Mouse (Mus musculus) stomach, embryonic 16.5 days (tissue): ENCODE results near the gene Mlip. TPM values are rescaled to one million over a fixed set of nuclear protein-coding genes. Genes with fewer than 3 reads are reported as not detected.
A peak's percentile ranks its signal among the peaks of the same experiment; 100 is the strongest.

Experiments
- ATAC-seq: fragments of 200-750 bp; cut with Nextera tagmentation; 2 replicates; pipeline ENCODE4 v1.8.0; 2017; ENCODE audit warnings: moderate number of reproducible peaks, moderate TSS enrichment; ENCODE audit not compliant: insufficient read depth, low FRiP score
- H3K27ac ChIP-seq: fragments of 300-500 bp; sonication (generic); 2 replicates; pipeline ENCODE4 v1.5.1; 2014; ENCODE audit warnings: low read length
- H3K27me3 ChIP-seq: fragments of 300-500 bp; sonication (generic); 2 replicates; pipeline ENCODE4 v1.6.1; 2014; ENCODE audit warnings: low read length, control low read depth, mixed read lengths; ENCODE audit not compliant: control insufficient read depth, insufficient read depth
- H3K36me3 ChIP-seq: fragments of 300-500 bp; sonication (generic); 2 replicates; pipeline ENCODE4 v1.6.1; 2014; ENCODE audit warnings: low read length; ENCODE audit not compliant: control insufficient read depth, insufficient read depth
- H3K4me1 ChIP-seq: fragments of 300-500 bp; sonication (generic); 2 replicates; pipeline ENCODE4 v1.6.1; 2014; ENCODE audit warnings: low read length, control low read depth, mixed read lengths; ENCODE audit not compliant: control insufficient read depth, insufficient read depth
- H3K4me2 ChIP-seq: fragments of 300-500 bp; sonication (generic); 2 replicates; pipeline ENCODE4 v1.6.1; 2014; ENCODE audit warnings: low read depth, low read length, mixed read lengths
- H3K4me3 ChIP-seq: fragments of 300-500 bp; sonication (generic); replicated peaks from 2 replicates; pipeline ENCODE4 v1.5.1; 2014; ENCODE audit warnings: mild to moderate bottlenecking, low read length
- H3K9ac ChIP-seq: fragments of 300-500 bp; sonication (generic); 2 replicates; pipeline ENCODE4 v1.6.1; 2014; ENCODE audit warnings: low read length
- H3K9me3 ChIP-seq: fragments of 300-500 bp; sonication (generic); replicated peaks from 2 replicates; pipeline ENCODE4 v1.6.1; 2016; ENCODE audit warnings: low read length, control low read depth; ENCODE audit not compliant: control insufficient read depth
- WGBS: fragments of 180-500 bp; shearing (Covaris S2); extraction: QIAGEN DNeasy Blood & Tissue Kit; methylation state at CpG from one replicate; pipeline ENCODE4 v1.1.7; 2014; 5-methylcytosine and 5-hydroxymethylcytosine counted together
- polyA plus RNA-seq: library from polyadenylated mRNA; unstranded; fragments of >200 nt; fragmentation: Nextera tagmentation; extraction: Ambion mirVana; gene quantifications from 2 replicates; pipeline ENCODE4 v1.2.1, GENCODE M21; 2015

Mlip gene
- polyA plus RNA-seq, 1 experiment from 2014 or later: 3.2 TPM

GRCm38 (mm10) chr9:77318346-77318745 is 34.4 kb downstream of the Mlip start:
- no peak for ATAC-seq
- Histone ChIP-seq H3K9me3 (no peaks in the 10 kb centered on the region; the same call in none of the 2 replicates), H3K27ac (no peak overlapping the region), H3K4me3 (no peak overlapping the region), H3K36me3 (no peaks in the 10 kb centered on the region), H3K4me2 (no peak overlapping the region), H3K9ac (no peak overlapping the region), H3K4me1 (0 out of 2 replicates have a peak, but pooled peaks cover 2% of the 10 kb centered on the region), H3K27me3 (no peaks in the 10 kb centered on the region)
- 81% methylated on average over 3 of the region's 3 CpGs for WGBS

- no peaks in the 10 kb centered on the region for H3K4me1 ChIP-seq
- ATAC-seq: no peak
- no peak overlapping the region for H3K9ac ChIP-seq
- WGBS: 76% methylated on average over 6 of the region's 6 CpGs
- H3K36me3 ChIP-seq: no peaks in the 10 kb centered on the region
- H3K27ac ChIP-seq: no peak overlapping the region
- H3K27me3 ChIP-seq: no peaks in the 10 kb centered on the region
- no peak overlapping the region for H3K4me3 ChIP-seq
- H3K4me2 ChIP-seq: no peak overlapping the region
- no peaks in the 10 kb centered on the region for H3K9me3 ChIP-seq
These were observed 42.2 kb downstream of the Mlip start for GRCm38 (mm10) chr9:77310548-77310947.

GRCm38 (mm10) chr9:77305417-77305816 is 47.4 kb downstream of the Mlip start:
- Histone ChIP-seq H3K36me3 (no peaks in the 10 kb centered on the region), H3K27me3 (no peaks in the 10 kb centered on the region), H3K27ac (no peak overlapping the region), H3K9me3 (no peaks in the 10 kb centered on the region), H3K4me1 (no peaks in the 10 kb centered on the region), H3K4me3 (no peak overlapping the region), H3K4me2 (no peak overlapping the region), H3K9ac (no peak overlapping the region)
- WGBS: 76% methylated on average over 2 of the region's 2 CpGs
- ATAC-seq: no peak

GRCm38 (mm10) chr9:77302340-77302739 is 50.4 kb downstream of the Mlip start:
- ATAC-seq: no peak
- WGBS: 78% methylated on average over 8 of the region's 8 CpGs

GRCm38 (mm10) chr9:77287958-77288357 is 64.8 kb downstream of the Mlip start:
- no peaks in the 10 kb centered on the region for H3K36me3 ChIP-seq
- no peak for ATAC-seq
- H3K27me3 ChIP-seq: no peaks in the 10 kb centered on the region
- no peak overlapping the region for H3K9ac ChIP-seq
- H3K27ac ChIP-seq: no peak overlapping the region
- H3K4me3 ChIP-seq: no peak overlapping the region
- H3K4me2 ChIP-seq: no peak overlapping the region
- no peaks in the 10 kb centered on the region for H3K9me3 ChIP-seq
- H3K4me1 ChIP-seq: no peaks in the 10 kb centered on the region
- 84% methylated on average over 5 of the region's 5 CpGs for WGBS

More at GRCm38 (mm10) chr9:77302340-77302739, 50.4 kb downstream of the Mlip start:
- H3K27ac ChIP-seq: no peak overlapping the region
- H3K4me1 ChIP-seq: no peaks in the 10 kb centered on the region
- H3K4me2 ChIP-seq: no peak overlapping the region
- no peak overlapping the region for H3K9ac ChIP-seq
- no peaks in the 10 kb centered on the region for H3K9me3 ChIP-seq
- no peaks in the 10 kb centered on the region for H3K27me3 ChIP-seq
- no peak overlapping the region for H3K4me3 ChIP-seq
- no peaks in the 10 kb centered on the region for H3K36me3 ChIP-seq

GRCm38 (mm10) chr9:77279371-77279770 is 73.4 kb downstream of the Mlip start:
- no peaks in the 10 kb centered on the region for H3K27me3 ChIP-seq
- 72% methylated on average over 5 of the region's 5 CpGs for WGBS
- H3K9ac ChIP-seq: no peak overlapping the region
- H3K27ac ChIP-seq: no peak overlapping the region
- no peak overlapping the region for H3K4me3 ChIP-seq
- H3K4me2 ChIP-seq: no peak overlapping the region
- no peaks in the 10 kb centered on the region for H3K36me3 ChIP-seq
- H3K9me3 ChIP-seq: no peaks in the 10 kb centered on the region
- no peak for ATAC-seq
- H3K4me1 ChIP-seq: no peaks in the 10 kb centered on the region

- Histone ChIP-seq H3K36me3 (no peaks in the 10 kb centered on the region), H3K27me3 (no peaks in the 10 kb centered on the region), H3K9ac (no peak overlapping the region), H3K4me2 (no peak overlapping the region), H3K27ac (no peak overlapping the region), H3K4me1 (no peaks in the 10 kb centered on the region), H3K4me3 (no peak overlapping the region), H3K9me3 (no peaks in the 10 kb centered on the region)
- WGBS: 59% methylated on average over 3 of the region's 3 CpGs
- ATAC-seq: no peak
These were observed 74.7 kb downstream of the Mlip start for GRCm38 (mm10) chr9:77278055-77278454.

- ATAC-seq: no peak
These were observed 75.5 kb downstream of the Mlip start for GRCm38 (mm10) chr9:77277270-77277669.

GRCm38 (mm10) chr9:77276451-77277154 is 76.2 kb downstream of the Mlip start:
- H3K27ac ChIP-seq: peak overlapping the region; percentile 64; the same call in 1 of the 2 replicates
- 38% methylated on average over 5 of the region's 5 CpGs for WGBS

More at GRCm38 (mm10) chr9:77277270-77277669, 75.5 kb downstream of the Mlip start:
- no peaks in the 10 kb centered on the region for H3K4me1 ChIP-seq
- H3K27ac ChIP-seq: peak overlapping the region; percentile 47; the same call in 1 of the 2 replicates
- WGBS: 50% methylated on average over 5 of the region's 5 CpGs
- no peaks in the 10 kb centered on the region for H3K9me3 ChIP-seq
- no peak overlapping the region for H3K9ac ChIP-seq
- no peaks in the 10 kb centered on the region for H3K36me3 ChIP-seq
- no peaks in the 10 kb centered on the region for H3K27me3 ChIP-seq
- H3K4me2 ChIP-seq: no peak overlapping the region
- no peak overlapping the region for H3K4me3 ChIP-seq

More at GRCm38 (mm10) chr9:77276451-77277154, 76.2 kb downstream of the Mlip start:
- Histone ChIP-seq H3K4me1 (no peaks in the 10 kb centered on the region), H3K36me3 (no peaks in the 10 kb centered on the region), H3K4me2 (no peak overlapping the region), H3K9me3 (no peaks in the 10 kb centered on the region), H3K27me3 (no peaks in the 10 kb centered on the region), H3K4me3 (no peak overlapping the region), H3K9ac (no peak overlapping the region)
- ATAC-seq: peak; percentile 81
